ENCODE assay signal across 8 mouse cellular contexts in the genomic region with DNA sequence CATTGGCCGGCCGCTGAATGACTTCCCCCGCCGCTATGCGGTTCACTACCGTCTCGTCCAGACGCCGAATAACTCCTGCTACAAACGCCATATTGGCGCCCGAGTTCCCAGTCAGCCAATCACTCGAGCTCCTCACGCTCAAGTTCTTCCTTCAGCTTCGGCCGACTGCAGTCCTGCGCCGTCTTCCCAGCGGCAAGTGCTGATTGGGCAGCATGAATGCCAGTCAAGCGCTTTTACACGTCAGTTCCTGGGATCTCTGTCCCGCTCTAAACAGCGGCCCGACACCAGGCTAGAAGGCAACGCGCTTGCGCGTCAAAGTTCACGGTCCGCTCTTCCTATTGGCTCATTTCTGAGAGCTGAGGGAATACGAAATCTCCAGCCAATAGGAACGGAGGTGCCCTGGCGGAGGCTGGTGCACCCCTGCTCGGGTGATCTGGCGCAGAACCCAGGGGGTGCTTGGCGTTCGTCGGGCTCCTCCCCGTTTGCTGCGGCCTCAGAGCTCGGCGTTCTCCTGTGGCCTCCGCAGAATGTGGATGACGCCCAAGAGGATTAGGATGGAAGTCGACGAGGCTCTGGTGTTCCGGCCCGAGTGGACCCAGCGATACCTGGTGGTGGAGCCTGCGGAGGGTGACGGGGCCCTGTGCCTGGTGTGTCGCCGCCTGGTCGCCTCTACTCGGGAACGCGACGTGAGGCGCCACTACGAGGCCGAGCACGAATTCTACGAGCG. TPM values are rescaled to one million over a fixed set of nuclear protein-coding genes. Genes with fewer than 3 reads are reported as not detected.
DNase-seq lines count a peak whose midpoint lies in the region; ATAC-seq and TF ChIP-seq lines count a peak whose summit lies in the region.

A gene (minus strand): TSS at position 358 of the 727 bp plus-strand sequence.
A gene (plus strand): TSS at position 496 of the 727 bp plus-strand sequence.

- H3K4me2 ChIP-seq in CH12.LX (ENCODE audit: insufficient read depth, low read depth, poor library complexity, severe bottlenecking) = peak within 1 kb of the TSS; percentile 96
- H3K4me2 ChIP-seq in forebrain, embryonic 11.5 days (ENCODE audit: low read depth, low read length, severe bottlenecking) = peak within 1 kb of the TSS; percentile 80
- peak within 1 kb of the TSS; percentile 86 for H3K4me2 ChIP-seq in heart, embryonic 16.5 days (ENCODE audit: low read depth, low read length)
- peak within 1 kb of the TSS; percentile 82 for H3K4me2 ChIP-seq in liver, embryonic 15.5 days
- peak within 1 kb of the TSS; percentile 90 for H3K4me2 ChIP-seq in neural tube, embryonic 12.5 days (replicated peaks)

- ATAC-seq in forebrain, embryonic 11.5 days (replicated peaks; ENCODE audit: low FRiP score) = peak; percentile 100
- peak; percentile 98 for ATAC-seq in heart, embryonic 16.5 days (replicated peaks; ENCODE audit: extremely low read depth, insufficient read depth, low FRiP score)
- ATAC-seq in liver, embryonic 15.5 days (ENCODE audit: insufficient read depth) = peak; percentile 97
- ATAC-seq in neural tube, embryonic 12.5 days (ENCODE audit: low FRiP score, low read depth) = peak; percentile 100

- in situ Hi-C loops in CH12.LX (cut with MboI; ENCODE audit: low pct_ligation_motif_present, low pct_unique_long_range_greater_than_20kb, low sequenced_read_pairs) = loop anchor here (10.0 kb wide), 1 partner anchor 193 kb away; no protein-coding TSS in a partner anchor

- TF ChIP-seq EP300 in CH12.LX (IDR thresholded peaks at IDR 0.05; ENCODE audit: low read length) = no peak

- WGBS in forebrain, embryonic 11.5 days = under 1% methylated on average over 64 of the region's 64 CpGs
- under 1% methylated on average over 64 of the region's 64 CpGs for WGBS in heart, embryonic 16.5 days
- WGBS in liver, embryonic 15.5 days (ENCODE audit: insufficient replicate concordance) = under 1% methylated on average over 64 of the region's 64 CpGs
- under 1% methylated on average over 64 of the region's 64 CpGs for WGBS in neural tube, embryonic 12.5 days

- 0 out of 4 replicates have a peak, but pooled peaks of 1 of the 2 experiments have one; percentile 3 for TF ChIP-seq CTCF in CH12.LX (conservative IDR thresholded peaks at IDR 0.05 in 1 of 2, IDR thresholded peaks at IDR 0.05 in 1 of 2; ENCODE audit: low read depth in 2 of 2, low read length in 2 of 2)

- H3K79me2 ChIP-seq in CH12.LX (replicated peaks; ENCODE audit: control insufficient read depth, extremely low read depth, insufficient read depth, poor library complexity, severe bottlenecking) = peaks cover 59% of the 10 kb centered on the region

- peak within 1 kb of the TSS; percentile 87 for H3K27ac ChIP-seq in CH12.LX (ENCODE audit: insufficient read depth, low read depth)
- H3K27ac ChIP-seq in forebrain, embryonic 11.5 days (ENCODE audit: low read depth, low read length) = peak within 1 kb of the TSS; percentile 90
- peak within 1 kb of the TSS; percentile 98 for H3K27ac ChIP-seq in heart, embryonic 16.5 days (ENCODE audit: low read length)
- peak within 1 kb of the TSS; percentile 98 for H3K27ac ChIP-seq in liver, embryonic 15.5 days (replicated peaks)
- H3K27ac ChIP-seq in neural tube, embryonic 12.5 days = peak within 1 kb of the TSS; percentile 83

- no peak for TF ChIP-seq RAD21 in CH12.LX (IDR thresholded peaks at IDR 0.05; ENCODE audit: low read depth, low read length)

- peaks cover 13 to 37% of the 10 kb centered on the region in 2 experiments for H3K36me3 ChIP-seq in CH12.LX (replicated peaks in 1 of 2; ENCODE audit: control insufficient read depth in 1 of 2, insufficient read depth in 1 of 2, low read length in 1 of 2)
- H3K36me3 ChIP-seq in forebrain, embryonic 11.5 days (ENCODE audit: control insufficient read depth, insufficient read depth, low read length) = no peaks in the 10 kb centered on the region; the same call in 1 of the 2 replicates
- H3K36me3 ChIP-seq in heart, embryonic 16.5 days (ENCODE audit: control insufficient read depth, insufficient read depth) = 0 out of 2 replicates have a peak, but pooled peaks cover 3% of the 10 kb centered on the region
- peaks cover 27% of the 10 kb centered on the region for H3K36me3 ChIP-seq in liver, embryonic 15.5 days (replicated peaks)
- H3K36me3 ChIP-seq in neural tube, embryonic 12.5 days = peaks cover 12% of the 10 kb centered on the region; the same call in 1 of the 2 replicates

- TF ChIP-seq POLR2A in CH12.LX (IDR thresholded peaks at IDR 0.05; ENCODE audit: low read depth, low read length) = peak; percentile 96

- peak within 1 kb of the TSS; percentile 81 for H3K9ac ChIP-seq in CH12.LX (ENCODE audit: insufficient read depth, low read depth)
- H3K9ac ChIP-seq in forebrain, embryonic 11.5 days (ENCODE audit: low read length) = peak within 1 kb of the TSS; percentile 89
- H3K9ac ChIP-seq in heart, embryonic 16.5 days (ENCODE audit: low read length) = peak within 1 kb of the TSS; percentile 96
- H3K9ac ChIP-seq in liver, embryonic 15.5 days = peak within 1 kb of the TSS; percentile 92
- peak within 1 kb of the TSS; percentile 91 for H3K9ac ChIP-seq in neural tube, embryonic 12.5 days

- peak; percentile 100 for DNase-seq in CH12.LX (ENCODE audit: extremely low read depth)
- DNase-seq in c-Kit-positive CD71-positive TER-119-negative erythroid progenitor cells, embryonic 14.5 days (ENCODE audit: low read depth) = peak; percentile 99
- peak; percentile 98 for DNase-seq in forebrain, embryonic 11.5 days (ENCODE audit: low spot score)
- peak; percentile 100 for DNase-seq in kidney, postnatal 36 days
- peak; percentile 100 for DNase-seq in telencephalon, adult 2 months (ENCODE audit: low read depth, low spot score)

- H3K9me3 ChIP-seq in CH12.LX (replicated peaks; ENCODE audit: low read length) = no peaks in the 10 kb centered on the region
- H3K9me3 ChIP-seq in forebrain, embryonic 11.5 days (ENCODE audit: control insufficient read depth, low read length) = no peaks in the 10 kb centered on the region
- no peaks in the 10 kb centered on the region for H3K9me3 ChIP-seq in heart, embryonic 16.5 days (replicated peaks; ENCODE audit: control insufficient read depth, low read length)
- no peaks in the 10 kb centered on the region for H3K9me3 ChIP-seq in liver, embryonic 15.5 days (replicated peaks)
- no peaks in the 10 kb centered on the region for H3K9me3 ChIP-seq in neural tube, embryonic 12.5 days

- peak within 1 kb of the TSS; percentile 82 to 99 (median 92) for H3K4me3 ChIP-seq in CH12.LX (replicated peaks in 1 of 3; ENCODE audit: low read depth in 2 of 3, low read length in 2 of 3, poor library complexity in 1 of 3)
- peak within 1 kb of the TSS; percentile 83 for H3K4me3 ChIP-seq in forebrain, embryonic 11.5 days (ENCODE audit: low read depth, low read length)
- H3K4me3 ChIP-seq in heart, embryonic 16.5 days (ENCODE audit: low read length) = peak within 1 kb of the TSS; percentile 69
- peak within 1 kb of the TSS; percentile 78 for H3K4me3 ChIP-seq in liver, embryonic 15.5 days (replicated peaks)
- H3K4me3 ChIP-seq in neural tube, embryonic 12.5 days = peak within 1 kb of the TSS; percentile 86

- dilution Hi-C loops in CH12.LX (cut with MboI; ENCODE audit: extremely low pct_ligation_motif_present, extremely low pct_unique_long_range_greater_than_20kb, low sequenced_read_pairs) = no loop called here

- no peaks in the 10 kb centered on the region for H3K27me3 ChIP-seq in CH12.LX (replicated peaks)
- H3K27me3 ChIP-seq in forebrain, embryonic 11.5 days (ENCODE audit: control insufficient read depth, insufficient read depth, low read length) = no peaks in the 10 kb centered on the region
- no peaks in the 10 kb centered on the region for H3K27me3 ChIP-seq in heart, embryonic 16.5 days (ENCODE audit: control insufficient read depth, insufficient read depth, low read length)
- no peaks in the 10 kb centered on the region for H3K27me3 ChIP-seq in liver, embryonic 15.5 days
- no peaks in the 10 kb centered on the region for H3K27me3 ChIP-seq in neural tube, embryonic 12.5 days (replicated peaks)

- H3K4me1 ChIP-seq in CH12.LX (ENCODE audit: control insufficient read depth in 1 of 2, insufficient read depth in 2 of 2) = peaks cover 8 to 34% of the 10 kb centered on the region in 2 experiments; a peak in 3 of 4 replicates
- H3K4me1 ChIP-seq in forebrain, embryonic 11.5 days (replicated peaks; ENCODE audit: control insufficient read depth, insufficient read depth, low read length) = peaks cover 10% of the 10 kb centered on the region; the same call in 1 of the 2 replicates
- peaks cover 31% of the 10 kb centered on the region for H3K4me1 ChIP-seq in heart, embryonic 16.5 days (ENCODE audit: control insufficient read depth, insufficient read depth, low read length)
- peaks cover 52% of the 10 kb centered on the region for H3K4me1 ChIP-seq in liver, embryonic 15.5 days (replicated peaks)
- peaks cover 43% of the 10 kb centered on the region for H3K4me1 ChIP-seq in neural tube, embryonic 12.5 days

TF ChIP-seq in CH12.LX, 34 proteins besides CTCF, POLR2A, EP300 and RAD21 (continues in another document):
- TF ChIP-seq SIN3A (IDR thresholded peaks at IDR 0.05; ENCODE audit: low read length) (peak; percentile 74), MAZ (IDR thresholded peaks at IDR 0.05; ENCODE audit: low read depth, low read length) (no peak), TCF12 (IDR thresholded peaks at IDR 0.05; ENCODE audit: low read depth, low read length) (peak; percentile 61; the same call in 1 of the 2 replicates), UBTF (IDR thresholded peaks at IDR 0.05; ENCODE audit: low read depth, low read length) (peak; percentile 91; the same call in 1 of the 2 replicates), E2F4 (IDR thresholded peaks at IDR 0.05; ENCODE audit: insufficient replicate concordance, low read depth, low read length) (peak; percentile 77; the same call in 1 of the 2 replicates)

RNA-seq across cellular contexts. Expression of the first gene that starts in this region (rescaled TPM):
- total RNA-seq in CH12.LX (2012; rRNA removed) (25.7 and 33.0 TPM in 2 replicates), CH12.LX (2014; rRNA removed) (54.8 and 57.9 TPM in 2 replicates)
- 46.3 and 50.2 TPM in 2 replicates for polyA plus RNA-seq in CH12.LX (2012; ENCODE audit: insufficient read length, low read depth)
- polyA plus RNA-seq in forebrain, embryonic 11.5 days (2014; fragmentation: Nextera tagmentation; extraction: Ambion mirVana) = 54.7 and 57.9 TPM in 2 replicates
- 34.5 and 34.6 TPM in 2 replicates for polyA plus RNA-seq in heart, embryonic 16.5 days (2015; fragmentation: Nextera tagmentation; extraction: Ambion mirVana)
- 21.4 and 23.6 TPM in 2 replicates for polyA plus RNA-seq in liver, embryonic 15.5 days (2015; fragmentation: Nextera tagmentation; extraction: Ambion mirVana)
- 34.8 and 39.9 TPM in 2 replicates for polyA plus RNA-seq in neural tube, embryonic 12.5 days (2016; fragmentation: Nextera tagmentation; extraction: Ambion mirVana)

RNA-seq across cellular contexts. Expression of the second gene that starts in this region (rescaled TPM):
- total RNA-seq in CH12.LX (2012; rRNA removed) = 8.9 and 9.3 TPM in 2 replicates
- 11.2 and 12.2 TPM in 2 replicates for total RNA-seq in CH12.LX (2014; rRNA removed)
- polyA plus RNA-seq in CH12.LX (2012; ENCODE audit: insufficient read length, low read depth) = 8.9 and 11.4 TPM in 2 replicates
- polyA plus RNA-seq in forebrain, embryonic 11.5 days (2014; fragmentation: Nextera tagmentation; extraction: Ambion mirVana) = 44.5 and 45.6 TPM in 2 replicates
- 18.9 and 21.5 TPM in 2 replicates for polyA plus RNA-seq in heart, embryonic 16.5 days (2015; fragmentation: Nextera tagmentation; extraction: Ambion mirVana)
- 6.6 and 7.2 TPM in 2 replicates for polyA plus RNA-seq in liver, embryonic 15.5 days (2015; fragmentation: Nextera tagmentation; extraction: Ambion mirVana)
- 38.1 and 42.7 TPM in 2 replicates for polyA plus RNA-seq in neural tube, embryonic 12.5 days (2016; fragmentation: Nextera tagmentation; extraction: Ambion mirVana)

Comparison
In these comparisons a context has a peak if more than half of its experiments do, and no peak if none do; other contexts are left out.
1. Peak in every context shown above with its lines: DNase-seq, ATAC-seq, H3K4me3 ChIP-seq and H3K27ac ChIP-seq.